Mouse (Mus musculus): ENCODE results near the gene Ifitm1. TPM values are rescaled to one million over a fixed set of nuclear protein-coding genes. Genes with fewer than 3 reads are reported as not detected.
A peak's percentile ranks its signal among the peaks of the same experiment; 100 is the strongest.

The Ifitm1 gene
- total RNA-seq, 2 experiments from 2014 or later = 48.4 to 111 TPM

GRCm38 (mm10) chr7:140973396-140974165 is 6.6 kb downstream of the Ifitm1 start:
- ATAC-seq (ENCODE audit: poor library complexity, severe bottlenecking) = no peak

GRCm38 (mm10) chr7:140974940-140975339 is 7.9 kb downstream of the Ifitm1 start:
- ATAC-seq (ENCODE audit: poor library complexity, severe bottlenecking) = no peak

GRCm38 (mm10) chr7:140975465-140975864 is 8.4 kb downstream of the Ifitm1 start:
- ATAC-seq (ENCODE audit: poor library complexity, severe bottlenecking) = no peak

- ATAC-seq (ENCODE audit: poor library complexity, severe bottlenecking) = peak; percentile 78
Measured at GRCm38 (mm10) chr7:140976720-140977119, 9.7 kb downstream of the Ifitm1 start.

GRCm38 (mm10) chr7:140981704-140982103 is 14.7 kb downstream of the Ifitm1 start:
- peak; percentile 98 for ATAC-seq (ENCODE audit: poor library complexity, severe bottlenecking)

GRCm38 (mm10) chr7:140982971-140983370 is 15.9 kb downstream of the Ifitm1 start:
- no peak for ATAC-seq (ENCODE audit: poor library complexity, severe bottlenecking)

- ATAC-seq (ENCODE audit: poor library complexity, severe bottlenecking) = no peak
Measured at GRCm38 (mm10) chr7:140987182-140988138, 20.4 kb downstream of the Ifitm1 start.

GRCm38 (mm10) chr7:140989022-140989421 is 22.0 kb downstream of the Ifitm1 start:
- no peak for ATAC-seq (ENCODE audit: poor library complexity, severe bottlenecking)

GRCm38 (mm10) chr7:140990185-140990584 is 23.2 kb downstream of the Ifitm1 start:
- ATAC-seq (ENCODE audit: poor library complexity, severe bottlenecking) = peak; percentile 22

- ATAC-seq (ENCODE audit: poor library complexity, severe bottlenecking) = peak; percentile 85
Measured at GRCm38 (mm10) chr7:140990622-140991021, 23.6 kb downstream of the Ifitm1 start.

- peak; percentile 55 for ATAC-seq (ENCODE audit: poor library complexity, severe bottlenecking)
Measured at GRCm38 (mm10) chr7:140991117-140991689, 24.2 kb downstream of the Ifitm1 start.

- peak; percentile 79 for ATAC-seq (ENCODE audit: poor library complexity, severe bottlenecking)
Measured at GRCm38 (mm10) chr7:140997817-140998216, 30.8 kb downstream of the Ifitm1 start.

GRCm38 (mm10) chr7:140998853-140999700 is 32.1 kb downstream of the Ifitm1 start:
- peak; percentile 81 for ATAC-seq (ENCODE audit: poor library complexity, severe bottlenecking)

GRCm38 (mm10) chr7:141000881-141001708 is 34.1 kb downstream of the Ifitm1 start:
- ATAC-seq (ENCODE audit: poor library complexity, severe bottlenecking) = no peak

- no peak for ATAC-seq (ENCODE audit: poor library complexity, severe bottlenecking)
Measured at GRCm38 (mm10) chr7:141003248-141004010, 36.4 kb downstream of the Ifitm1 start.

- ATAC-seq (ENCODE audit: poor library complexity, severe bottlenecking) = peak; percentile 44
Measured at GRCm38 (mm10) chr7:141006446-141006845, 39.4 kb downstream of the Ifitm1 start.

GRCm38 (mm10) chr7:141006914-141007313 is 39.9 kb downstream of the Ifitm1 start:
- ATAC-seq (ENCODE audit: poor library complexity, severe bottlenecking) = no peak

- ATAC-seq (ENCODE audit: poor library complexity, severe bottlenecking) = peak; percentile 54
Measured at GRCm38 (mm10) chr7:141008312-141008761, 41.3 kb downstream of the Ifitm1 start.
